Mouse (Mus musculus) megakaryocyte, embryonic 14.5 days (primary cell): ENCODE results near the gene 2410004B18Rik. TPM values are rescaled to one million over a fixed set of nuclear protein-coding genes. Genes with fewer than 3 reads are reported as not detected.
"Not testable (repeated sequence)": the region's sequence is repeated elsewhere in the genome, so short reads cannot be mapped to it uniquely, and the experiment has no call there.

ENCODE experiments used
- H3K27me3 ChIP-seq: replicated peaks from 2 replicates; pipeline ENCODE3; 2012; ENCODE audit warnings: inconsistent platforms
- H3K36me3 ChIP-seq: replicated peaks from 2 replicates; pipeline ENCODE3; 2012; ENCODE audit warnings: low read length, inconsistent platforms, mixed read lengths
- H3K4me1 ChIP-seq: 2 replicates; pipeline ENCODE4 v1.6.1; 2012; ENCODE audit warnings: inconsistent platforms
- H3K4me3 ChIP-seq: replicated peaks from 2 replicates; pipeline ENCODE3; 2012; ENCODE audit warnings: moderate library complexity, mild to moderate bottlenecking, inconsistent platforms
- H3K9me3 ChIP-seq: 2 replicates; pipeline ENCODE4 v1.6.1; 2012; ENCODE audit warnings: inconsistent platforms
- FLI1 ChIP-seq: IDR thresholded peaks from 2 replicates; pipeline ENCODE4 v1.6.1; 2012; ENCODE audit warnings: low read length, inconsistent platforms, mixed read lengths
- GATA1 ChIP-seq: IDR thresholded peaks from 3 replicates; pipeline ENCODE4 v1.6.1; 2012; ENCODE audit warnings: mixed read lengths, low read length, inconsistent platforms, borderline replicate concordance
- polyA plus RNA-seq: library from polyadenylated mRNA; stranded (reverse); fragments of >175 nt; gene quantifications from 2 replicates; pipeline ENCODE4 v1.2.3, GENCODE M21; 2012; ENCODE audit warnings: low replicate concordance; ENCODE audit not compliant: insufficient read depth

Gene 2410004B18Rik
- polyA plus RNA-seq, 1 experiment: 30.4 TPM

GRCm38 (mm10) chr3:145912512-145912911 is 25.3 kb upstream of the 2410004B18Rik start:
- Histone ChIP-seq H3K9me3 (peaks cover under 1% of the 10 kb centered on the region; the same call in 1 of the 2 replicates), H3K36me3 (no peaks in the 10 kb centered on the region), H3K27me3 (peaks cover 20% of the 10 kb centered on the region), H3K4me3 (no peak overlapping the region), H3K4me1 (peaks cover 16% of the 10 kb centered on the region)
- no peak for TF ChIP-seq FLI1
- TF ChIP-seq GATA1: no peak

GRCm38 (mm10) chr3:145913263-145913662 is 24.6 kb upstream of the 2410004B18Rik start:
- no peak for TF ChIP-seq FLI1
- no peak for TF ChIP-seq GATA1
- Histone ChIP-seq H3K4me1 (peaks cover 16% of the 10 kb centered on the region), H3K9me3 (peaks cover 8% of the 10 kb centered on the region), H3K36me3 (no peaks in the 10 kb centered on the region), H3K27me3 (peaks cover 16% of the 10 kb centered on the region), H3K4me3 (no peak overlapping the region)

- not testable (repeated sequence) for H3K4me3 ChIP-seq, H3K36me3 ChIP-seq
- H3K9me3 ChIP-seq: peaks cover 15% of the 10 kb centered on the region
- peaks cover 16% of the 10 kb centered on the region for H3K4me1 ChIP-seq
- peaks cover 15% of the 10 kb centered on the region for H3K27me3 ChIP-seq
Measured at GRCm38 (mm10) chr3:145913942-145914341, 23.9 kb upstream of the 2410004B18Rik start.

DNA sequence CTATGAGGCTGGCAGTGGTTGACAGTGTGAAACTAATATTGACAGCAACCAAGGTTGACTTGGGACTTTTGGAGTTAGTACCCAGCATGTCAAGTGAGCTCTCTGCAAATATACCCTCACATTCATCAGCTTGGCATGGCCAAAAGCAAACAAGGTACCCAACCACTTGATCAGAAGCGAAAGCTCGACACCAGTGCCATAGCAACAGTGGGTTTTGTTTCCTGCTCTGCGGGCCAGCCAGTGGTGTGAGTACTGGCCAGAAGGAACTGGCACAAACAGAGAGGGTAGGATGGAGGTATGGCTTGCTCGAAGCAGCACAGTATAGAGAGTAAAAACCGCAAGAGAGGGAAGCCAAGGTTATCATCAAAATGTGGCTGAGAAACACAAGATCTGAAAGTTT is 21.4 kb upstream of the 2410004B18Rik start:
- TF ChIP-seq GATA1: no peak
- no peak for TF ChIP-seq FLI1
- Histone ChIP-seq H3K9me3 (peaks cover 24% of the 10 kb centered on the region), H3K27me3 (peaks cover 10% of the 10 kb centered on the region), H3K4me3 (no peak overlapping the region), H3K36me3 (no peaks in the 10 kb centered on the region), H3K4me1 (peaks cover 12% of the 10 kb centered on the region)

- peaks cover 15% of the 10 kb centered on the region for H3K4me1 ChIP-seq
- no peak overlapping the region for H3K4me3 ChIP-seq
- no peaks in the 10 kb centered on the region for H3K36me3 ChIP-seq
- TF ChIP-seq GATA1 (no peak), FLI1 (no peak)
- H3K27me3 ChIP-seq: peaks cover 10% of the 10 kb centered on the region
- peaks cover 24% of the 10 kb centered on the region for H3K9me3 ChIP-seq
Measured at GRCm38 (mm10) chr3:145916826-145917225, 21.0 kb upstream of the 2410004B18Rik start.

DNA sequence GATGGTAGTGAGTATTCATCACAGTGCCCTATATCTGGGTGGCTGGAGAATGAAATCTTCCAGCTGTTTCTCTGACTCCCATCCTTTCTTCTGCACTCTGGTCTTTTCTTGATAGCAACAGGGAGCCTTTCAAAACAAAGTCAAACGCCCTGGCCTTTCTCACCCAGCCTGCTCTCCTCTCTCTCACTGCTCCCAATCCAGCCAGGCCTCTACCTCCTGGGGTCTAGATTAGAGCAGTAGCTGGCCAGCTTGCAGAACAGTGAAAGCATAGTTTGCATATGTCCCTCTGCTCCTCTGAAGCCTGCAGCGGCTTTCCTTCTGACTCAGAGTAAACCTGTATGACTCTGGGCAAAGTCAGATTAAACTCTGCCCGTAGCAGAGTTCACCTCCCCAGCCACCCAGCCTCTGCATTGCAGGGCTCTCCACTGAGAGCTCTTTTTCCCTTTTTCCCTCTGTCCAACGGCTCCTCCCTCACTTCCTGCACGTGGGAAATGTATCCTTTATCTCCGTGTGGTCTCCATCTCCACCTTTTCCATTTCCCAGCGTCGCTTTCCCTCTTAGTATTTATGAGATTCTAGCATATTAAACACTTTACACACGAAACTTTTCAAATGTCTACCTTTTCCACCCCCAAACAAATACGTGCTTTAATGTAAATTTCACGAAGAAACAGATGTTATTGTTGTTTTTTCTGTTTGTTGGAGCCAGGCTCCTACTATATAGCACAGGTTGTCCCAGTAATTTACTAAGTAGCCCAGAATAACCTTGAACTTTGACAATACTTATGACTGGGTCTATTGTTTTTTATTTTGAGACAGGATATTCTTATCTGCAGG is 15.6 kb upstream of the 2410004B18Rik start, which contains the start of gene Bcl10:
TSS of gene Bcl10 (plus strand) at position 786 of the 836 bp plus-strand sequence.
- H3K27me3 ChIP-seq: no peaks in the 10 kb centered on the region
- H3K4me3 ChIP-seq: peak within 1 kb of the TSS; percentile 98
- peaks cover 10% of the 10 kb centered on the region for H3K36me3 ChIP-seq
- H3K4me1 ChIP-seq: peaks cover 44% of the 10 kb centered on the region
- H3K9me3 ChIP-seq: peaks cover 24% of the 10 kb centered on the region
- no peak for TF ChIP-seq GATA1
- no peak for TF ChIP-seq FLI1

GRCm38 (mm10) chr3:145922971-145923370 is 14.8 kb upstream of the 2410004B18Rik start:
- Histone ChIP-seq H3K9me3 (peaks cover 19% of the 10 kb centered on the region), H3K36me3 (peaks cover 17% of the 10 kb centered on the region), H3K4me1 (peaks cover 51% of the 10 kb centered on the region), H3K4me3 (peak overlapping the region; percentile 98), H3K27me3 (no peaks in the 10 kb centered on the region)
- TF ChIP-seq FLI1 (no peak), GATA1 (no peak)

DNA sequence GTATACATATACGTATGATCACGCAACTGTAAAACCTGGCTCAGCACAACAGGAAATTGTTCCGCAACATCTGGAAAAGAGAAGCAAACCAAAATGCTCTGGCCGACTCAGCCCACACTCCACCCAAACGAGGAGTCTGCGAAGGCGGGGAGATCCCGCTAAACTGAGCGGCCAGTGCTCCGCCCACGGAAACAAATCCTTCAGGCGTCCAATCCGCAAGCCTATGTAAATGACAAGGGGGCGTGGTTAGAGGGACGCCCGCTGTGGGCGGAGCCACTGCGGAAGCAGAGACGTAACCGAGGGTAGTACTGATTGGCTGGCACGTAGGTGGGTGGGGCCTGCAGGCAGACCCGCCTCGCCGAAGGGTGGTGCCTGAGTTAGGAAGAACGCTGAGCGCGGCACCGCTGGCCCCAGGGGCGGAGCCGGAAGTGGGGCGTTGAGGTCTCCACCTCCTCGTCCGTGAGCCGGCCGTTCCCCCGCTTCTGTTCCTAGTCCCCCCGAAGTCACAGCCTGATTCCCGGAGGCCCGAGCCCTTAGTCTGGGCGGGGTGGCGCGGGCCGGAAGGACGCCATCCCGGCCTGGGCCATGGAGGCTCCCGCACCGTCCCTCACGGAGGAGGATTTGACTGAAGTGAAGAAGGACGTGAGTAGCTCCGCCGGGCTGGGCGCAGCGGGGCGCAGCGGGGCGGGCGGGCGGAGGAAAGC is 13.8 kb upstream of the 2410004B18Rik start:
- TF ChIP-seq GATA1 (no peak), FLI1 (peak; percentile 38; the same call in 1 of the 2 replicates)
- Histone ChIP-seq H3K4me3 (peak overlapping the region; percentile 98), H3K9me3 (peaks cover 8% of the 10 kb centered on the region), H3K4me1 (peaks cover 61% of the 10 kb centered on the region), H3K27me3 (no peaks in the 10 kb centered on the region), H3K36me3 (peaks cover 28% of the 10 kb centered on the region)

- H3K4me3 ChIP-seq: peak overlapping the region; percentile 98
- H3K9me3 ChIP-seq: peaks cover under 1% of the 10 kb centered on the region; the same call in 1 of the 2 replicates
- H3K4me1 ChIP-seq: peaks cover 69% of the 10 kb centered on the region
- no peak for TF ChIP-seq FLI1
- TF ChIP-seq GATA1: no peak
- peaks cover 32% of the 10 kb centered on the region for H3K36me3 ChIP-seq
- no peaks in the 10 kb centered on the region for H3K27me3 ChIP-seq
Measured at GRCm38 (mm10) chr3:145924649-145925337, 13.0 kb upstream of the 2410004B18Rik start.
